Mouse (Mus musculus): ENCODE measurements around the gene Prorsd1. TPM values are rescaled to one million over a fixed set of nuclear protein-coding genes. Genes with fewer than 3 reads are reported as not detected.
A peak's percentile ranks its signal among the peaks of the same experiment; 100 is the strongest.
"Not testable (repeated sequence)": the region's sequence is repeated elsewhere in the genome, so short reads cannot be mapped to it uniquely, and the experiment has no call there.

Prorsd1 gene
- polyA plus RNA-seq, 1 experiment from 2014 or later: 36.0 TPM

DNA sequence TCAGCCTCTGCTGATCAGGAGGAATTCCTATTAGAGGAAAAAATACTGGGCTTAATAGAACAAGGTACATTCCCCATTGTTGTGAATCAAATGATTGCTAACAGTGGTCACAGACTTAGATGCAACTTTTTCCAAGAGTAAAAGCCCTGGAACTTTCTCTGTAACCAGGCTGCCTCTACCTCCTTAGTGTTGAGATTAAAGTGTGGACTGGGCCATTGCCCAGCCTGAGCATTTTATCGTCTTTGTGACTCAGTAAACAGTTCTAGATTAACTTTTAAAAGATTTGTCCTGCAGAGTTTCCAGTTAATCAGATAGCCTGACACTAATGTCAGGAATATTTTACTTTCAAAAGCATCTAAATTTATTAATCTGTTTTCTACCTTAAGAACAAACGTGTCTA lies 31.9 kb upstream of the Prorsd1 start:
- Histone ChIP-seq H3K9ac (ENCODE audit: low read depth, low read length) (peak overlapping the region; percentile 94), H3K4me1 (ENCODE audit: control insufficient read depth, insufficient read depth, low read length) (peaks cover 8% of the 10 kb centered on the region; the same call in 1 of the 2 replicates), H3K27ac (ENCODE audit: low read depth, low read length) (no peak overlapping the region), H3K4me3 (ENCODE audit: low read length) (peak overlapping the region; percentile 89), H3K36me3 (ENCODE audit: control insufficient read depth, insufficient read depth, low read length) (peaks cover 35% of the 10 kb centered on the region), H3K4me2 (replicated peaks; ENCODE audit: low read depth, low read length) (peak overlapping the region; percentile 74), H3K9me3 (ENCODE audit: control insufficient read depth, low read length) (no peaks in the 10 kb centered on the region), H3K27me3 (ENCODE audit: control insufficient read depth, insufficient read depth, low read length) (no peaks in the 10 kb centered on the region)
- ATAC-seq (ENCODE audit: low FRiP score, low TSS enrichment): no peak
- WGBS: 17% methylated on average over 2 of the region's 2 CpGs

DNA sequence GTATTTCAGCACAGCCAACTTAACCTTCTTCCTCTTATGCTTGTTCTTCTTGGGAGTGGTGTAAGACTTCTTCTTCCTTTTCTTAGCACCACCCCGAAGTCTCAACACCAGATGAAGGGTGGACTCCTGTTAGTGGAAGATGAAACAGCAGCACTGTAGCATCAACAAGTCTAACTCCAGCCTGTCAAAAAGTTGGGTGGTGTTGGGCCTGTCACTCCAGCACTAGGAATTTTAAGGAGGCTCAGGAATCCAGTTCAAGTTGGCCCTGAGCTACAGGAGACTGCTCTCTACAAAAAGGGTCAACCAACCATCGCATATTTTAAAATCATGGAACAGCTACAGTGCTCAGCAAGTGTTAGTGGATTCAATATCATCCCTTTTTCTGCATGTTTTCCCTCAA lies 31.5 kb upstream of the Prorsd1 start:
- not testable (repeated sequence) for ATAC-seq (ENCODE audit: low FRiP score, low TSS enrichment); H3K27me3 ChIP-seq (ENCODE audit: control insufficient read depth, insufficient read depth, low read length); H3K27ac ChIP-seq (ENCODE audit: low read depth, low read length); H3K4me1 ChIP-seq (ENCODE audit: control insufficient read depth, insufficient read depth, low read length); H3K9me3 ChIP-seq (ENCODE audit: control insufficient read depth, low read length)
- 83% methylated on average over 2 of the region's 2 CpGs for WGBS
- Histone ChIP-seq H3K36me3 (ENCODE audit: control insufficient read depth, insufficient read depth, low read length) (peaks cover 39% of the 10 kb centered on the region), H3K4me3 (ENCODE audit: low read length) (peak overlapping the region; percentile 89), H3K4me2 (replicated peaks; ENCODE audit: low read depth, low read length) (peak overlapping the region; percentile 74), H3K9ac (ENCODE audit: low read depth, low read length) (peak overlapping the region; percentile 94; the same call in 1 of the 2 replicates)

- not testable (repeated sequence) for H3K4me1 ChIP-seq (ENCODE audit: control insufficient read depth, insufficient read depth, low read length); H3K27ac ChIP-seq (ENCODE audit: low read depth, low read length); ATAC-seq (ENCODE audit: low FRiP score, low TSS enrichment); H3K4me3 ChIP-seq (ENCODE audit: low read length); H3K4me2 ChIP-seq (replicated peaks; ENCODE audit: low read depth, low read length); H3K27me3 ChIP-seq (ENCODE audit: control insufficient read depth, insufficient read depth, low read length); H3K9me3 ChIP-seq (ENCODE audit: control insufficient read depth, low read length); H3K9ac ChIP-seq (ENCODE audit: low read depth, low read length)
- H3K36me3 ChIP-seq (ENCODE audit: control insufficient read depth, insufficient read depth, low read length): peaks cover 47% of the 10 kb centered on the region
- WGBS: 92% methylated on average over 4 of the region's 4 CpGs
Observed at GRCm38 (mm10) chr11:29545150-29545752, 30.4 kb upstream of the Prorsd1 start.

- H3K27ac ChIP-seq (ENCODE audit: low read depth, low read length): no peak overlapping the region
- peaks cover 8% of the 10 kb centered on the region; the same call in 1 of the 2 replicates for H3K4me1 ChIP-seq (ENCODE audit: control insufficient read depth, insufficient read depth, low read length)
- no peak overlapping the region for H3K4me2 ChIP-seq (replicated peaks; ENCODE audit: low read depth, low read length)
- peaks cover 49% of the 10 kb centered on the region for H3K36me3 ChIP-seq (ENCODE audit: control insufficient read depth, insufficient read depth, low read length)
- no peaks in the 10 kb centered on the region for H3K9me3 ChIP-seq (ENCODE audit: control insufficient read depth, low read length)
- H3K9ac ChIP-seq (ENCODE audit: low read depth, low read length): no peak overlapping the region
- ATAC-seq (ENCODE audit: low FRiP score, low TSS enrichment): no peak
- H3K4me3 ChIP-seq (ENCODE audit: low read length): no peak overlapping the region
- WGBS: 90% methylated on average over 3 of the region's 3 CpGs
- no peaks in the 10 kb centered on the region for H3K27me3 ChIP-seq (ENCODE audit: control insufficient read depth, insufficient read depth, low read length)
Observed at GRCm38 (mm10) chr11:29544225-29544945, 29.6 kb upstream of the Prorsd1 start.

GRCm38 (mm10) chr11:29538201-29538600 lies 23.4 kb upstream of the Prorsd1 start:
- H3K9me3 ChIP-seq (ENCODE audit: control insufficient read depth, low read length): no peaks in the 10 kb centered on the region
- no peak overlapping the region for H3K4me2 ChIP-seq (replicated peaks; ENCODE audit: low read depth, low read length)
- no peak overlapping the region for H3K4me3 ChIP-seq (ENCODE audit: low read length)
- no peaks in the 10 kb centered on the region for H3K27me3 ChIP-seq (ENCODE audit: control insufficient read depth, insufficient read depth, low read length)
- H3K9ac ChIP-seq (ENCODE audit: low read depth, low read length): no peak overlapping the region
- WGBS: 96% methylated on average over 1 of the region's 1 CpGs
- H3K4me1 ChIP-seq (ENCODE audit: control insufficient read depth, insufficient read depth, low read length): no peaks in the 10 kb centered on the region
- peaks cover 48% of the 10 kb centered on the region for H3K36me3 ChIP-seq (ENCODE audit: control insufficient read depth, insufficient read depth, low read length)
- ATAC-seq (ENCODE audit: low FRiP score, low TSS enrichment): no peak
- H3K27ac ChIP-seq (ENCODE audit: low read depth, low read length): no peak overlapping the region

GRCm38 (mm10) chr11:29525988-29526794 lies 11.4 kb upstream of the Prorsd1 start, which contains the start of gene Mtif2:
TSS of gene Mtif2 (plus strand) at chr11:29526408.
- Histone ChIP-seq H3K9ac (ENCODE audit: low read depth, low read length) (peak within 1 kb of the TSS; percentile 81), H3K4me3 (ENCODE audit: low read length) (peak within 1 kb of the TSS; percentile 77), H3K9me3 (ENCODE audit: control insufficient read depth, low read length) (no peaks in the 10 kb centered on the region), H3K4me2 (replicated peaks; ENCODE audit: low read depth, low read length) (peak within 1 kb of the TSS; percentile 82), H3K27me3 (ENCODE audit: control insufficient read depth, insufficient read depth, low read length) (no peaks in the 10 kb centered on the region; the same call in 1 of the 2 replicates), H3K4me1 (ENCODE audit: control insufficient read depth, insufficient read depth, low read length) (no peaks in the 10 kb centered on the region; the same call in 1 of the 2 replicates), H3K27ac (ENCODE audit: low read depth, low read length) (peak within 1 kb of the TSS; percentile 81), H3K36me3 (ENCODE audit: control insufficient read depth, insufficient read depth, low read length) (peaks cover 8% of the 10 kb centered on the region; the same call in 1 of the 2 replicates)
- peak; percentile 99 for ATAC-seq (ENCODE audit: low FRiP score, low TSS enrichment)
- 3% methylated on average over 47 of the region's 47 CpGs for WGBS

GRCm38 (mm10) chr11:29514325-29514681 lies 530 bp downstream of the Prorsd1 start:
- peak overlapping the region; percentile 68 for H3K4me3 ChIP-seq (ENCODE audit: low read length)
- H3K4me2 ChIP-seq (replicated peaks; ENCODE audit: low read depth, low read length): peak overlapping the region; percentile 60
- H3K9ac ChIP-seq (ENCODE audit: low read depth, low read length): peak overlapping the region; percentile 66
- 25% methylated on average over 10 of the region's 10 CpGs for WGBS
- peak overlapping the region; percentile 47; the same call in 1 of the 2 replicates for H3K27ac ChIP-seq (ENCODE audit: low read depth, low read length)
- peaks cover 16% of the 10 kb centered on the region; the same call in 1 of the 2 replicates for H3K36me3 ChIP-seq (ENCODE audit: control insufficient read depth, insufficient read depth, low read length)
- H3K9me3 ChIP-seq (ENCODE audit: control insufficient read depth, low read length): no peaks in the 10 kb centered on the region
- H3K4me1 ChIP-seq (ENCODE audit: control insufficient read depth, insufficient read depth, low read length): peaks cover 5% of the 10 kb centered on the region
- ATAC-seq (ENCODE audit: low FRiP score, low TSS enrichment): 0 out of 2 replicates have a peak, but pooled peaks have one; percentile 0
- H3K27me3 ChIP-seq (ENCODE audit: control insufficient read depth, insufficient read depth, low read length): no peaks in the 10 kb centered on the region

GRCm38 (mm10) chr11:29512818-29513535 lies 1.9 kb downstream of the Prorsd1 start:
- H3K36me3 ChIP-seq (ENCODE audit: control insufficient read depth, insufficient read depth, low read length): peaks cover 16% of the 10 kb centered on the region; the same call in 1 of the 2 replicates
- no peaks in the 10 kb centered on the region for H3K27me3 ChIP-seq (ENCODE audit: control insufficient read depth, insufficient read depth, low read length)
- peaks cover 5% of the 10 kb centered on the region for H3K4me1 ChIP-seq (ENCODE audit: control insufficient read depth, insufficient read depth, low read length)
- no peak overlapping the region for H3K27ac ChIP-seq (ENCODE audit: low read depth, low read length)
- ATAC-seq (ENCODE audit: low FRiP score, low TSS enrichment): no peak
- H3K9me3 ChIP-seq (ENCODE audit: control insufficient read depth, low read length): no peaks in the 10 kb centered on the region
- H3K4me3 ChIP-seq (ENCODE audit: low read length): no peak overlapping the region
- no peak overlapping the region for H3K4me2 ChIP-seq (replicated peaks; ENCODE audit: low read depth, low read length)
- WGBS: 92% methylated on average over 4 of the region's 4 CpGs
- no peak overlapping the region for H3K9ac ChIP-seq (ENCODE audit: low read depth, low read length)
